Mouse (Mus musculus): ENCODE measurements around the gene Flt1. TPM values are rescaled to one million over a fixed set of nuclear protein-coding genes. Genes with fewer than 3 reads are reported as not detected.

The Flt1 gene
- polyA plus RNA-seq, 1 experiment from 2014 or later, result 3.9 TPM

DNA sequence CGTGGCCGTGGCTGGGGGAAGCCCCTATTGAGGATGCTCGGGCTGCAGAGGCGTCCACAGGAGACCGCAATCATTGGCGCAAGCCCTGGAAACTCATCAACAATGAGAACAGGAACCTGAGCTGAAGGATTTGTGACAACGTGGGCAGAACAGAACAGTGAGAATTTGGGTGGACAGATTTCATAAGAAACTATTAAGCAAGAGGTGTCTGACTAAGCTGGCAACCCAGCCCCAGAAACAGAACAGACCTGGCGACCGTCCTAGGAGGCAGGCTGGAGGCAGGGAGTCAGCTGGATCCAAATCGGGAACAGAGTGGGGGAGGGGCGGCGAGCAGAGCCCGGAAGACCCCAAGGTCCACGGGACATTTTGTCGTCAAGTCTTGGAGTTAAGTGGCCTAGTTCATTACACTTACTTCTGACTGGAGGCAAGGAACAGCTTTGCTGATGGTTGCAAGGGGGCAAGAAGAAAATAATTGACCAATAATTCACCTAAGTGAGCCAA is 22.3 kb upstream of the Flt1 start:
- TF ChIP-seq CTCF (IDR thresholded peaks at IDR 0.05; ENCODE audit: low read depth) (no peak), EP300 (optimal IDR thresholded peaks at IDR 0.05) (no peak)
- no peak overlapping the region for H3K4me2 ChIP-seq (replicated peaks; ENCODE audit: low read depth)
- no peaks in the 10 kb centered on the region; the same call in 1 of the 2 replicates for H3K27me3 ChIP-seq (ENCODE audit: control insufficient read depth, insufficient read depth, low read length)
- no peak overlapping the region for H3K27ac ChIP-seq (replicated peaks)
- 12% methylated on average over 15 of the region's 15 CpGs for WGBS
- H3K36me3 ChIP-seq (ENCODE audit: control insufficient read depth, insufficient read depth, low read length), result no peaks in the 10 kb centered on the region
- H3K4me3 ChIP-seq (ENCODE audit: low read depth, low read length), result no peak overlapping the region
- H3K4me1 ChIP-seq (replicated peaks; ENCODE audit: control insufficient read depth, insufficient read depth), result peaks cover 3% of the 10 kb centered on the region; the same call in 1 of the 2 replicates
- no peak for ATAC-seq (ENCODE audit: low FRiP score, low TSS enrichment)
- no peak overlapping the region for H3K9ac ChIP-seq (ENCODE audit: low read length)
- H3K9me3 ChIP-seq (ENCODE audit: control insufficient read depth, low read length), result no peaks in the 10 kb centered on the region
- peak; percentile 22 for DNase-seq (ENCODE audit: low spot score)

DNA sequence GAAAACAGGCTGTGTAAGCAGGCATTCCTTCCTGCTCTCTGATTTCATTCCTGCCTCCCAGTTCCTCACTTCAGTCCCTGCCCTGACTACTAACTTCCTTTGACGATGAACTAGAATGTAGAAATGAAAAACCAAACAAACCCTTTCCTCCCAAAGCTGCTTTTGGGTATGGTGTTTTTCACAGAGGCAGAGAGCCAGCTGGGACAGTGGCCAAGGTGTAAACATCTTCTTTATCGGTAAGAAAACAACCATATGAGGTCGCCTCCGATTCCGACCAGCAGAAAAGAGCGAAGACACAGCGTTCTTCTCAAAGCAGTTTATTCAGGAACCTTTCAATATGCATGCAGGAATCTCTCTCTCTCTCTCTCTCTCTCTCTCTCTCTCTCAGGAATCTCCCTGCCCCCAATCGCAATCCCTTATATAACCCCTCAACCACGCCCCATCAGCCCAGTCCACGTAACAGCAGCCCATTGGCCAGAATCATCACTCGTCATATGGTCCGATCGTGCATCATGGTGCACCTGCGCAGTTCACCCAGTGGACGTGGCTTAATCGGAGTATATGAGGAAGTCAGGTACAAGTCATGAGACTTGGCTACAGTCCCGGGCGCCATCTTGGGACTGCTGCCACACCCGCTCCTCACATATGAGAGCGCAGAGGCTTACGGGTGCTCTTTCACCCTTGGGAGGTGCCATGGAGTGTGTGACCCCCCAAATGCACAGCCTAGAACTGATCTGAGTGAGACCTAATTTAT is 19.3 kb upstream of the Flt1 start:
- no peak overlapping the region for H3K9ac ChIP-seq (ENCODE audit: low read length)
- no peaks in the 10 kb centered on the region for H3K9me3 ChIP-seq (ENCODE audit: control insufficient read depth, low read length)
- H3K4me3 ChIP-seq (ENCODE audit: low read depth, low read length), result no peak overlapping the region
- 82% methylated on average over 21 of the region's 21 CpGs for WGBS
- H3K4me2 ChIP-seq (replicated peaks; ENCODE audit: low read depth), result no peak overlapping the region
- H3K4me1 ChIP-seq (replicated peaks; ENCODE audit: control insufficient read depth, insufficient read depth), result no peaks in the 10 kb centered on the region
- no peak overlapping the region for H3K27ac ChIP-seq (replicated peaks)
- TF ChIP-seq EP300 (optimal IDR thresholded peaks at IDR 0.05), result no peak
- H3K36me3 ChIP-seq (ENCODE audit: control insufficient read depth, insufficient read depth, low read length), result no peaks in the 10 kb centered on the region
- no peak for DNase-seq (ENCODE audit: low spot score)
- ATAC-seq (ENCODE audit: low FRiP score, low TSS enrichment), result no peak
- no peaks in the 10 kb centered on the region for H3K27me3 ChIP-seq (ENCODE audit: control insufficient read depth, insufficient read depth, low read length)

DNA sequence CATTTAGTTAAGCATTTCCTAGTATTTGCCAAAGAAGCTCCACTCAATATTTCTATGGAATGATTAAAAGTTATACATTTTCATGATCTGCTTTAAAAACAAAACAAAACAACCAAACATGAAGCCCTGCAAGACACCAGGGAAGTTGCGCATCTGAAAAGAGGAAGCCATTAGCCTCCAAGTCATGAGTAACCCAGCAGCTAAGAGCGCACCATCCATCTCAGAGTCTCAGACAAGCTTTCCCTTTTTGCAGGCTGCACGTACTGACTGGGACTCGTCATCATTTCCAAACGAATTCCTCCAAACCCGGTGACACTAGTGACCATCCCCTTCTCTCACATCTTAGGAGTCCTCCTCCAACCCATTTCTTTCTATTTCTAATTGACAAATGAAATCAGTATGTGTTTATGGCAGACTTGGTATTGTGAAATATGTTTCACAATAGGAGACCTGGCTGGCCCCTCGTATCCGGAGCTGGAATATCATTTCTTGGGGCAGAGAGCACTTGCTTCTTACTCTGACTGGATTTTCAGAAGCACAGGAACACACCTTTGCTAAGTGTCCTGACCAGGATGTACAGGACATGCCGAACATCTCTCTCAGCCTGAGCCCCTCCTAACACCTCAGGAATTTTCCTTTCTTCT is 16.8 kb upstream of the Flt1 start:
- Histone ChIP-seq H3K27me3 (ENCODE audit: control insufficient read depth, insufficient read depth, low read length) (no peaks in the 10 kb centered on the region), H3K9ac (ENCODE audit: low read length) (no peak overlapping the region), H3K4me3 (ENCODE audit: low read depth, low read length) (no peak overlapping the region), H3K9me3 (ENCODE audit: control insufficient read depth, low read length) (no peaks in the 10 kb centered on the region), H3K4me1 (replicated peaks; ENCODE audit: control insufficient read depth, insufficient read depth) (no peaks in the 10 kb centered on the region), H3K36me3 (ENCODE audit: control insufficient read depth, insufficient read depth, low read length) (no peaks in the 10 kb centered on the region), H3K27ac (replicated peaks) (no peak overlapping the region), H3K4me2 (replicated peaks; ENCODE audit: low read depth) (no peak overlapping the region)
- no peak for TF ChIP-seq CTCF (IDR thresholded peaks at IDR 0.05; ENCODE audit: low read depth)
- TF ChIP-seq EP300 (optimal IDR thresholded peaks at IDR 0.05), result no peak
- no peak for DNase-seq (ENCODE audit: low spot score)
- ATAC-seq (ENCODE audit: low FRiP score, low TSS enrichment), result no peak
- WGBS, result 76% methylated on average over 9 of the region's 9 CpGs

DNA sequence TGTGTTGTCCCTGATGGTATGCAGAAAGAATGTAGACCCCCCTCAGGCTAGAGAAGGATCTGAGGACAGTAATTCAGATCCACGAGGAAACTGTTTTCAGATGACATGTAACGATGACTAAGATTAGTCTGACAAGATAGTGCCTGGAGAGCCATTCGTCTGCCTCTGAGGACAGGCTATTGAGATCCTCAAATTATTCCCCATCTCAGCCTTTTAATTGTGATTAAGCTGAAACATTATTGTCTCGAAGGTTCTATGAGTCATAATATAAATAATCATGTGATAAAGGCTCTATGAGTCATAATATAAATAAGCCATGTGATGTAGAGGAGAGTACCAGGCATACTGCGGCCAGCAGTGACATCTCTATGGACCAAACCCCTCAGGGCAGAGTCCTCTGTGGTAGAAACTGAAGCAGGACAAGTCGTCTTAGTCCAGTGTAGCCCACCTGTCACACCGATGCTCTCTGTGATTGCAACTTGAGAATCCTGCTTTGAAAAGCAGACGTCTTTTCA is 11.0 kb upstream of the Flt1 start:
- Histone ChIP-seq H3K9me3 (ENCODE audit: control insufficient read depth, low read length) (no peaks in the 10 kb centered on the region), H3K36me3 (ENCODE audit: control insufficient read depth, insufficient read depth, low read length) (no peaks in the 10 kb centered on the region), H3K4me1 (replicated peaks; ENCODE audit: control insufficient read depth, insufficient read depth) (no peaks in the 10 kb centered on the region), H3K27ac (replicated peaks) (no peak overlapping the region), H3K4me3 (ENCODE audit: low read depth, low read length) (no peak overlapping the region), H3K9ac (ENCODE audit: low read length) (no peak overlapping the region), H3K4me2 (replicated peaks; ENCODE audit: low read depth) (no peak overlapping the region), H3K27me3 (ENCODE audit: control insufficient read depth, insufficient read depth, low read length) (no peaks in the 10 kb centered on the region)
- 55% methylated on average over 8 of the region's 8 CpGs for WGBS
- DNase-seq (ENCODE audit: low spot score) (no peak), ATAC-seq (ENCODE audit: low FRiP score, low TSS enrichment) (peak; percentile 47; the same call in 1 of the 2 replicates)
- TF ChIP-seq CTCF (IDR thresholded peaks at IDR 0.05; ENCODE audit: low read depth) (no peak), EP300 (optimal IDR thresholded peaks at IDR 0.05) (no peak)

GRCm38 (mm10) chr5:147733682-147734081 is 7.9 kb upstream of the Flt1 start:
- Histone ChIP-seq H3K4me1 (replicated peaks; ENCODE audit: control insufficient read depth, insufficient read depth) (no peaks in the 10 kb centered on the region), H3K9ac (ENCODE audit: low read length) (no peak overlapping the region), H3K4me3 (ENCODE audit: low read depth, low read length) (no peak overlapping the region), H3K27me3 (ENCODE audit: control insufficient read depth, insufficient read depth, low read length) (no peaks in the 10 kb centered on the region; the same call in 1 of the 2 replicates), H3K36me3 (ENCODE audit: control insufficient read depth, insufficient read depth, low read length) (no peaks in the 10 kb centered on the region), H3K4me2 (replicated peaks; ENCODE audit: low read depth) (no peak overlapping the region), H3K27ac (replicated peaks) (no peak overlapping the region), H3K9me3 (ENCODE audit: control insufficient read depth, low read length) (no peaks in the 10 kb centered on the region)
- 100% methylated on average over 1 of the region's 1 CpGs for WGBS
- ATAC-seq (ENCODE audit: low FRiP score, low TSS enrichment) (no peak), DNase-seq (ENCODE audit: low spot score) (no peak)
- peak; percentile 70 for TF ChIP-seq CTCF (IDR thresholded peaks at IDR 0.05; ENCODE audit: low read depth)
- no peak for TF ChIP-seq EP300 (optimal IDR thresholded peaks at IDR 0.05)

GRCm38 (mm10) chr5:147732926-147733325 is 7.1 kb upstream of the Flt1 start:
- Histone ChIP-seq H3K27ac (replicated peaks) (no peak overlapping the region), H3K4me1 (replicated peaks; ENCODE audit: control insufficient read depth, insufficient read depth) (no peaks in the 10 kb centered on the region), H3K9me3 (ENCODE audit: control insufficient read depth, low read length) (no peaks in the 10 kb centered on the region), H3K36me3 (ENCODE audit: control insufficient read depth, insufficient read depth, low read length) (no peaks in the 10 kb centered on the region), H3K4me3 (ENCODE audit: low read depth, low read length) (no peak overlapping the region), H3K4me2 (replicated peaks; ENCODE audit: low read depth) (no peak overlapping the region), H3K27me3 (ENCODE audit: control insufficient read depth, insufficient read depth, low read length) (no peaks in the 10 kb centered on the region; the same call in 1 of the 2 replicates), H3K9ac (ENCODE audit: low read length) (no peak overlapping the region)
- no peak for TF ChIP-seq CTCF (IDR thresholded peaks at IDR 0.05; ENCODE audit: low read depth)
- TF ChIP-seq EP300 (optimal IDR thresholded peaks at IDR 0.05), result no peak
- DNase-seq (ENCODE audit: low spot score) (no peak), ATAC-seq (ENCODE audit: low FRiP score, low TSS enrichment) (no peak)
- WGBS, result 65% methylated on average over 5 of the region's 5 CpGs

Data from stomach, postnatal 0 days (tissue).